Mouse (Mus musculus): ENCODE measurements around the gene Lmtk2. TPM values are rescaled to one million over a fixed set of nuclear protein-coding genes. Genes with fewer than 3 reads are reported as not detected.

Gene Lmtk2
- total and polyA plus RNA-seq, 2 experiments: 4.0 to 4.7 TPM

DNA sequence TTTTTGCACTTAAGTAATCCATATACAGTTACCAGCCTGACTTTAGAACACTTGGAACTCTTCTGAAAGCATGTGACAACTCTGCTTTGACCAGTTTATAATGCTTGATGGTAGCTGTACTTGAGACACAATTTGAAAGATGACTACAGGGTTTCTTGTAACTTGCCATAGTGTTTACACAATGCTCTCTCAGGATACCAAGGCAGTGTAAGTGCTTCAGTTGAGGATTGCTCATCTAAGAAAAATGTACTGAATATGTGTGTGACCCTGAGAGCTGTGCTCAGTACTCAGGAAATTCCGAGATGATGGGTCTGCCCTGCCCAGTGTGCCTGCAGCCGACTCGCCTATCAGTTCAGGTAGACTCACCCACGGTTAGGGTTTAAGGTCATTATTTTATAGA is 51.0 kb downstream of the Lmtk2 start:
- TF ChIP-seq CTCF (IDR thresholded peaks at IDR 0.05; ENCODE audit: low read depth, low read length) (no peak), POLR2A (IDR thresholded peaks at IDR 0.05; ENCODE audit: extremely low read depth, insufficient read depth, low read length) (no peak)
- Histone ChIP-seq H3K36me3 (ENCODE audit: control insufficient read depth, insufficient read depth, low read length) (peaks cover 27% of the 10 kb centered on the region), H3K79me2 (ENCODE audit: control insufficient read depth, insufficient read depth, low read length) (no peaks in the 10 kb centered on the region), H3K4me3 (ENCODE audit: insufficient read depth, low read depth, low read length) (no peak overlapping the region), H3K4me1 (ENCODE audit: control insufficient read depth, insufficient read depth, low read length) (no peaks in the 10 kb centered on the region), H3K9ac (ENCODE audit: low read depth, low read length) (no peak overlapping the region), H3K27ac (replicated peaks; ENCODE audit: insufficient read depth, low read depth, low read length) (no peak overlapping the region), H3K27me3 (ENCODE audit: control insufficient read depth, insufficient read depth, low read length) (no peaks in the 10 kb centered on the region)
- no peak for DNase-seq (ENCODE audit: extremely low read depth, low read depth, low spot score)
- 86% methylated on average over 4 of the region's 4 CpGs for WGBS

DNA sequence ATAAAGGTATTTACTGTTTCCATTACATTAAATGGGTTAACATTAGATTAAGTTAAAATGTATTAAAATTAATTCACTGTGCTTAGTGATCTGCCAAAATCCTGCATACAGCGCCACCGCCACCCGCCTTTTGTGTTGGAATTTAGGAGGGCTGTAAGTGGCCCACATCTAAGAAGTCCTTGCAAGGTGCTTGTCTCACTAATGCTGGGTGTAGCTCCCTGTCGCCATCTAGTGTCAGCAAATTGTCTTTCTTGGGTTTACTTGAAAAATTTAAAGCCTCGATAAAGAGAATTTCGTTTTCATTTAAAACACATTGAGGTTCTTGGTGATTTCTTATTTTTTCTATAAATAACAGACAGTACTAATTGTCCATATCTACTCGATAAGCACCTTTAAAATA is 54.3 kb downstream of the Lmtk2 start:
- Histone ChIP-seq H3K36me3 (ENCODE audit: control insufficient read depth, insufficient read depth, low read length) (peaks cover 11% of the 10 kb centered on the region), H3K9ac (ENCODE audit: low read depth, low read length) (no peak overlapping the region), H3K27ac (replicated peaks; ENCODE audit: insufficient read depth, low read depth, low read length) (no peak overlapping the region), H3K4me1 (ENCODE audit: control insufficient read depth, insufficient read depth, low read length) (peaks cover 3% of the 10 kb centered on the region), H3K4me3 (ENCODE audit: insufficient read depth, low read depth, low read length) (no peak overlapping the region), H3K79me2 (ENCODE audit: control insufficient read depth, insufficient read depth, low read length) (no peaks in the 10 kb centered on the region), H3K27me3 (ENCODE audit: control insufficient read depth, insufficient read depth, low read length) (no peaks in the 10 kb centered on the region)
- peak; percentile 64 for DNase-seq (ENCODE audit: extremely low read depth, low read depth, low spot score)
- TF ChIP-seq CTCF (IDR thresholded peaks at IDR 0.05; ENCODE audit: low read depth, low read length) (peak; percentile 49; the same call in 1 of the 2 replicates), POLR2A (IDR thresholded peaks at IDR 0.05; ENCODE audit: extremely low read depth, insufficient read depth, low read length) (no peak)
- 31% methylated on average over 7 of the region's 7 CpGs for WGBS

DNA sequence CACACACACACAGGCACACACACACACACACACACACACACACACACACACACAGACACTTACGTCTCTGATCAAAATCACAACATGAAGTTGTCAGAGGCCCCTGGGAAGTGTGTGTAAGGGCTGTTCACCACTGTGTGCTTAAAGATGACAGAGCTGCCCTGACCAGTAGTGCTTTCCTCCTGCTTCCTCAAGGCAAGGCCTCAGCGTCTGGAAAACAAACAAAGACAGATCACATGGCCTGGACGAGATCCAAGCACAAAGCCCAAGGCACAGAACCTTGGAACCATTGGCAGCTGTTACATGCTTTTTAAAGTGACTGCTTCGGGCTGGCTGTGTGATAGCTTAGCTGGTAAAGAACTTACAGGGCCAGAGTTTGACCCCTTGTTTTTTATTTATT is 58.4 kb downstream of the Lmtk2 start:
- no peaks in the 10 kb centered on the region for H3K79me2 ChIP-seq (ENCODE audit: control insufficient read depth, insufficient read depth, low read length)
- no peak overlapping the region for H3K27ac ChIP-seq (replicated peaks; ENCODE audit: insufficient read depth, low read depth, low read length)
- peaks cover 5% of the 10 kb centered on the region; the same call in 1 of the 2 replicates for H3K36me3 ChIP-seq (ENCODE audit: control insufficient read depth, insufficient read depth, low read length)
- peak; percentile 89 for DNase-seq (ENCODE audit: extremely low read depth, low read depth, low spot score)
- TF ChIP-seq CTCF (IDR thresholded peaks at IDR 0.05; ENCODE audit: low read depth, low read length) (no peak), POLR2A (IDR thresholded peaks at IDR 0.05; ENCODE audit: extremely low read depth, insufficient read depth, low read length) (no peak)
- no peaks in the 10 kb centered on the region for H3K27me3 ChIP-seq (ENCODE audit: control insufficient read depth, insufficient read depth, low read length)
- no peak overlapping the region for H3K9ac ChIP-seq (ENCODE audit: low read depth, low read length)
- 10% methylated on average over 4 of the region's 4 CpGs for WGBS
- H3K4me3 ChIP-seq (ENCODE audit: insufficient read depth, low read depth, low read length): no peak overlapping the region
- peaks cover 3% of the 10 kb centered on the region for H3K4me1 ChIP-seq (ENCODE audit: control insufficient read depth, insufficient read depth, low read length)

DNA sequence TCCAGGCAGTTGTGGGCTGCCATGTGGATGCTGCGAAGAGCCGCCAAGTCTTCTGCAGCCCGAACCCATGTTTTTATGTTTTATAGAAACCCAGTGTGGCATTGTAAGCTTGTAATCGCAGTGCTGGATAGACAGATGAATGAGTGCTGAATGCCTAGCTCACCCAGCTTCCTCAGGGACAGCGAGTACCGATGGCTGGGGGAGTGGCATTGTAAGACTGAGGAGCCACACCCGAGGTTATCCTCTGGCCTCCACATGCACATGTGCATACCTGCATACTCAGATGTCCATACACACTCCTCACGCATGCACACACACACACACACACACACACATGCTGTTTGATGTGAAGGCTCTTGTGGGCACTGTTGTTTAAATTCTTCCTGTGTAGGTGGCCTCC is 58.9 kb downstream of the Lmtk2 start:
- H3K4me1 ChIP-seq (ENCODE audit: control insufficient read depth, insufficient read depth, low read length): peaks cover 3% of the 10 kb centered on the region
- no peaks in the 10 kb centered on the region for H3K79me2 ChIP-seq (ENCODE audit: control insufficient read depth, insufficient read depth, low read length)
- TF ChIP-seq CTCF (IDR thresholded peaks at IDR 0.05; ENCODE audit: low read depth, low read length) (no peak), POLR2A (IDR thresholded peaks at IDR 0.05; ENCODE audit: extremely low read depth, insufficient read depth, low read length) (no peak)
- no peak overlapping the region for H3K9ac ChIP-seq (ENCODE audit: low read depth, low read length)
- H3K27me3 ChIP-seq (ENCODE audit: control insufficient read depth, insufficient read depth, low read length): no peaks in the 10 kb centered on the region
- 92% methylated on average over 8 of the region's 8 CpGs for WGBS
- peaks cover 7% of the 10 kb centered on the region; the same call in 1 of the 2 replicates for H3K36me3 ChIP-seq (ENCODE audit: control insufficient read depth, insufficient read depth, low read length)
- H3K4me3 ChIP-seq (ENCODE audit: insufficient read depth, low read depth, low read length): no peak overlapping the region
- H3K27ac ChIP-seq (replicated peaks; ENCODE audit: insufficient read depth, low read depth, low read length): no peak overlapping the region
- no peak for DNase-seq (ENCODE audit: extremely low read depth, low read depth, low spot score)

DNA sequence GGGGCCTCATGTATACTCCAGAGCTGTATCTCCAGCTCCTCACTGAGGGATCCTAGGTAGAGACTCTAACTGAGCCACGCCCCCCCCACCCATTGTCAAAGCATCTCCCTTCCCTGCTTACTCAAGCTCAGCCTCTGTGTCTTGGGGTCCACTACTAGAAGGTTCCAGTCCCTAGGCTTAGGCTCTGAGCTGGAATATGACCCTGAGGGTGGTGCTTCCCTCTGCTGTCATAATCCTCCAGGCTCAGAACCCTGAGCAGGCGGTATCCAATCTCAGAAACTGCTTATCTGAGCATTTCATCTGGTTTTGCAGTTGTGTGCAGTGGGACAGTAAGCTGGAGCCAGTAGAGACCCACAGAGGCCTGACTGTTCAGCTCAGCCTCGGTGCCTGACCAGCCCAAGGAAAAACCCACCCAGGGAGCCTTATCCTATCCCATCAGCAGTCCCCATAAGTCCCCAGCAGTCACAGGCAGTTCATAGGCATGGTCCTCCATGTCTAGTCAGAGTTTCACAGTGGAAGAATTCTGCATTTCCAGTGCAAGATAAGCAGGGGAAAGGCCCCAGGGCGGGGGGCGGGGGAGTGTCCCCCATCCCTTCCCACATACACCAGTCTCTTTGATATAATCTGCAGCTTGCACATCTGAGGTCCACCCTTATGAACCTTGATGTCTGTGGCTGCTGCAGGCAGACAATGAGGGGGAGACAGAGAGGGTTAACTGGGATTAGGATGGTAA is 62.0 kb downstream of the Lmtk2 start:
- TF ChIP-seq POLR2A (IDR thresholded peaks at IDR 0.05; ENCODE audit: extremely low read depth, insufficient read depth, low read length): no peak
- no peak for TF ChIP-seq CTCF (IDR thresholded peaks at IDR 0.05; ENCODE audit: low read depth, low read length)
- 95% methylated on average over 5 of the region's 5 CpGs for WGBS
- H3K4me1 ChIP-seq (ENCODE audit: control insufficient read depth, insufficient read depth, low read length): peaks cover 3% of the 10 kb centered on the region
- H3K4me3 ChIP-seq (ENCODE audit: insufficient read depth, low read depth, low read length): no peak overlapping the region
- no peak overlapping the region for H3K9ac ChIP-seq (ENCODE audit: low read depth, low read length)
- no peak for DNase-seq (ENCODE audit: extremely low read depth, low read depth, low spot score)
- H3K27me3 ChIP-seq (ENCODE audit: control insufficient read depth, insufficient read depth, low read length): no peaks in the 10 kb centered on the region
- peaks cover 7% of the 10 kb centered on the region; the same call in 1 of the 2 replicates for H3K36me3 ChIP-seq (ENCODE audit: control insufficient read depth, insufficient read depth, low read length)
- H3K79me2 ChIP-seq (ENCODE audit: control insufficient read depth, insufficient read depth, low read length): no peaks in the 10 kb centered on the region
- H3K27ac ChIP-seq (replicated peaks; ENCODE audit: insufficient read depth, low read depth, low read length): no peak overlapping the region
